Mouse (Mus musculus): Measurements from ENCODE around the gene Scd3.

DNA sequence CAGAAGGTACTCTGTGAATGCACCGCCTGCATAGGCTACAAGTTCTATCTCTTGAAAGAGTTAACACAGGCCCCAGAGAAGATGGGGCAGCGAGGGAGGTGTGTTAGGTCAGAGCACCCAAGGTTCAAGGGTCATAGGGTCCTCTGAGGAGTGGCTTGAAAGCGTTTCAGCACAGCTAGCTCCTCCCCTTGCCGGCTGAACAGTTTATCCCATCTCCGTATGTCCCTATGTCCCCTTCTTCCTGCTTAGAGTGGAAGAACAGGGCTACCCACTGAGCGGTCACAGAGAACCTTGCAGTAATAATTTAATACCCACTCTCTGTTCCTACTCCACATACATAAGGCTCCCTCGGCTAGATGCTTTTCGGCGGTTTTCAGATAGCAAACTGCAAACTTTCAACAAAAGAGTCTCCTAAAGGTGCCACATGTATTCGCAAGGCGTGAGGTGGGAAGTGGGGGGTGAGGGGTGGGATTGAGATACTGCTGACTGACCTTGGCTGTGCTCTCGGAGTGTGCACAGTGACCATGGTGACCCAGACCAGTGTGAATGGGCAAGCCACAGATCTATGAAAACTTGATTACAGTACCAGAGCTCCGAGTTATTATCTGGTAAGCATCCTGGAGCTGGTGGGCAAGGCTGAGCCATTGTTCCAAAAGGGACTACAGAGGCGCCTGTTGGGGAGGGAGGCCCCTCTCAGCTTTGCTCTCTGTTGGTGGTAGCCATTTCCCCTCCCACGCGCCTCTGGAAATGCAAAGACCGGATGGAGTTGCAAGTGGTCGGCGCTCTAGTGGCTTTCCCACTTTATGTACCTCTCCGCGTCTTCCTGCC is 90.1 kb downstream of the Scd3 start, which contains the start of gene Scd2:
- TF ChIP-seq POLR2A (IDR thresholded peaks at IDR 0.05; ENCODE audit: low read depth, low read length): no peak
- TF ChIP-seq CTCF (conservative IDR thresholded peaks at IDR 0.05; ENCODE audit: insufficient read depth, insufficient read length, low read depth, low read length): no peak

Measured in kidney, adult 2 months (tissue).